Mouse (Mus musculus): ENCODE results near the gene Rps6kb2. TPM values are rescaled to one million over a fixed set of nuclear protein-coding genes. Genes with fewer than 3 reads are reported as not detected.

The Rps6kb2 gene
- polyA plus RNA-seq, 1 experiment from 2014 or later: 56.7 TPM

GRCm38 (mm10) chr19:4164100-4164499 lies 946 bp upstream of the Rps6kb2 start:
- Histone ChIP-seq H3K4me1 (replicated peaks) (peaks cover 20% of the 10 kb centered on the region), H3K4me2 (no peak overlapping the region), H3K27ac (replicated peaks) (peak overlapping the region; percentile 74), H3K36me3 (peaks cover 15% of the 10 kb centered on the region), H3K27me3 (no peaks in the 10 kb centered on the region), H3K4me3 (no peak overlapping the region), H3K9ac (no peak overlapping the region), H3K9me3 (no peaks in the 10 kb centered on the region)
- ATAC-seq (ENCODE audit: low FRiP score, low read depth): no peak
- 78% methylated on average over 3 of the region's 3 CpGs for WGBS

DNA sequence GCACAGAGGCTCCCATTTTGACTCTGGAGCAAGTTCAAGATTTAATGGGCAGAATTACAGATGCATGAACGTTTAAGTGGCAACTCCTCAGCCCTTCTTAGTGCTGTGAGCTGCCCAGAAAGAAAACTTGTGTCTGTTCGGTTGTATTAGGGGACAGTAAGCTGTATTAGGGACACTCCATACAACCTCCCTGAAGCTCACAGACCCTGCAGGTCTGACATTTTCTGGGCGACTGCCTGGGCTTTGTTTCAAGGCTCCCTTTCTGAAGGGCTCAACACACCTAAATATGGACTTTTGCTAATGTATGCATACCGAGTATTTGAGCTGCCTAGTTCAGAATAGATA lies 361 bp upstream of the Rps6kb2 start:
- ATAC-seq (ENCODE audit: low FRiP score, low read depth): peak; percentile 35; the same call in 1 of the 2 replicates
- peaks cover 21% of the 10 kb centered on the region for H3K36me3 ChIP-seq
- H3K9ac ChIP-seq: peak overlapping the region; percentile 74
- 40% methylated on average over 4 of the region's 4 CpGs for WGBS
- H3K4me2 ChIP-seq: peak overlapping the region; percentile 96
- H3K27me3 ChIP-seq: no peaks in the 10 kb centered on the region
- H3K27ac ChIP-seq (replicated peaks): peak overlapping the region; percentile 74
- peak overlapping the region; percentile 69 for H3K4me3 ChIP-seq
- H3K9me3 ChIP-seq: no peaks in the 10 kb centered on the region
- H3K4me1 ChIP-seq (replicated peaks): peaks cover 20% of the 10 kb centered on the region

DNA sequence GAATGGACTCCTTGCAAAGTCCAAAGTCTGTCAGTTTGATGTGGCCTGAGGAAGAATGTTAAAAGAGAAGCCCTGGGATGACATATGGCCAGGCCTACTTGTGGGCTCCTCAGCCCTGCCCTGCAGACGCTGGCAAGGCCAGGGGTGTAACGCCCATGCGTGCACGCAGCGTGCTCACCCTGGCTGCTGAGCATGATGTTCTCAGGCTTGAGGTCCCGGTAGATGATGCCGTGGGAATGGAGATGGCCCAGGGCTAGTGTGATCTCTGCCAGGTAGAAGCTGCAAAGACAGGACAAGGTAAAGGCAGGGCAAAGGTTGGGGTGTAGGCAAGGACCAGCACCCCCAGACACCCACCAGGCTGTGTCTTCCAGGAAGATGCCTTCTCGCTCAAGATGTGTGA lies 4.1 kb downstream of the Rps6kb2 start:
- H3K27ac ChIP-seq (replicated peaks): no peak overlapping the region
- H3K4me1 ChIP-seq (replicated peaks): peaks cover 18% of the 10 kb centered on the region
- H3K36me3 ChIP-seq: peaks cover 38% of the 10 kb centered on the region
- H3K4me2 ChIP-seq: no peak overlapping the region
- H3K27me3 ChIP-seq: no peaks in the 10 kb centered on the region
- no peaks in the 10 kb centered on the region for H3K9me3 ChIP-seq
- no peak for ATAC-seq (ENCODE audit: low FRiP score, low read depth)
- WGBS: 98% methylated on average over 8 of the region's 8 CpGs
- H3K9ac ChIP-seq: no peak overlapping the region
- H3K4me3 ChIP-seq: no peak overlapping the region

GRCm38 (mm10) chr19:4156771-4157170 lies 6.4 kb downstream of the Rps6kb2 start:
- Histone ChIP-seq H3K36me3 (peaks cover 38% of the 10 kb centered on the region), H3K9ac (no peak overlapping the region)
- 92% methylated on average over 12 of the region's 12 CpGs for WGBS

GRCm38 (mm10) chr19:4156073-4156579 lies 7.0 kb downstream of the Rps6kb2 start:
- Histone ChIP-seq H3K4me1 (replicated peaks) (no peaks in the 10 kb centered on the region), H3K36me3 (peaks cover 40% of the 10 kb centered on the region), H3K4me3 (no peak overlapping the region), H3K4me2 (no peak overlapping the region), H3K9ac (no peak overlapping the region), H3K9me3 (no peaks in the 10 kb centered on the region), H3K27ac (replicated peaks) (no peak overlapping the region), H3K27me3 (no peaks in the 10 kb centered on the region)
- 56% methylated on average over 20 of the region's 20 CpGs for WGBS
- no peak for ATAC-seq (ENCODE audit: low FRiP score, low read depth)

More at GRCm38 (mm10) chr19:4156771-4157170, 6.4 kb downstream of the Rps6kb2 start:
- Histone ChIP-seq H3K27ac (replicated peaks) (no peak overlapping the region), H3K4me3 (no peak overlapping the region), H3K9me3 (no peaks in the 10 kb centered on the region), H3K4me2 (no peak overlapping the region), H3K27me3 (no peaks in the 10 kb centered on the region), H3K4me1 (replicated peaks) (0 out of 2 replicates have a peak, but pooled peaks cover under 1% of the 10 kb centered on the region)
- ATAC-seq (ENCODE audit: low FRiP score, low read depth): no peak

DNA sequence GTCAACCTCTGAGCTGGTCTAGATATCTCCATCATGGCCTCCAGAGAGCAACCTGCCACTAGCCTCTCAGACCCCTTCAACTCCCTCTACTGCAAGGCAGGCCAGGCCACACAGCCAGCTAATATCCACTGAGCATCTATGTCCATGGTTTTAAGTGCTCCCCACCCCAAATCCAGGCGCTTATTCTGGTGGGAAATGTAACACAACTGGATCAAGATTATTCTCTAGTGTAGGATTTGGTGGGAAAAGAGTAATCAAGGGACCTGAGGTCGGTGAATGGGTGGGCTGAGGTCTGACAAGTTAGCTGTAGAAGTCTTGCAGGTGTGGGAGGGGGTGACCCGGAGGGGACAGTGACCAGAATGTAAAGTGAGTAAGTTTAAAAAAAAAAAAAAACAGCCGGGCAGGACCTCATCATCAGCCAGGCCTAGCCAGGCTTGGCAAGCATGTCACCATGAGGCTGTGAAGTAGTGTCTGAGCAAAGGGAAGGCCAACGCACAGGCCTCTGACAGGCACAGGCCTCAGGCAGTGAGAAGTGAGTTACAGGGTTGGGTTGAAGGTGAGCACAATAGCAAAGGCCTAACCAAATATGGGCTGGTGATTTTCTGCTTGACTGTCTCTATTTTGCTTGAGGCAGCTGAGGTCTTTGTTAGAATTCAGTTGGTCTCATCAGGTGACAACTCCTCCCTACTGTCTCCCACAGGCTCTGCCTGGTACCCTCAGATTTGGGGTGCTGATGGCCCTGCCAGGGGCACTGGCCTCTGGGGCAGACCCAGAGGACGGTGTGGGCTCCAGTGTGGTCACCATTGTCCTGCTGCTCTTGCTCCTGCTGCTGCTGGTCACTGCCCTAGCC lies 7.7 kb downstream of the Rps6kb2 start:
- H3K4me1 ChIP-seq (replicated peaks): 0 out of 2 replicates have a peak, but pooled peaks cover 3% of the 10 kb centered on the region
- H3K27ac ChIP-seq (replicated peaks): no peak overlapping the region
- no peak overlapping the region for H3K4me2 ChIP-seq
- no peak overlapping the region for H3K9ac ChIP-seq
- H3K27me3 ChIP-seq: no peaks in the 10 kb centered on the region
- no peak overlapping the region for H3K4me3 ChIP-seq
- 64% methylated on average over 6 of the region's 6 CpGs for WGBS
- ATAC-seq (ENCODE audit: low FRiP score, low read depth): no peak
- no peaks in the 10 kb centered on the region for H3K9me3 ChIP-seq
- peaks cover 37% of the 10 kb centered on the region for H3K36me3 ChIP-seq

- H3K27me3 ChIP-seq: no peaks in the 10 kb centered on the region
- H3K4me1 ChIP-seq (replicated peaks): peaks cover 8% of the 10 kb centered on the region
- H3K27ac ChIP-seq (replicated peaks): no peak overlapping the region
- peaks cover 34% of the 10 kb centered on the region for H3K36me3 ChIP-seq
- no peaks in the 10 kb centered on the region for H3K9me3 ChIP-seq
- ATAC-seq (ENCODE audit: low FRiP score, low read depth): no peak
- 78% methylated on average over 13 of the region's 13 CpGs for WGBS
- no peak overlapping the region for H3K4me3 ChIP-seq
- no peak overlapping the region for H3K4me2 ChIP-seq
- no peak overlapping the region for H3K9ac ChIP-seq
These were observed 8.5 kb downstream of the Rps6kb2 start for GRCm38 (mm10) chr19:4154437-4155222.

DNA sequence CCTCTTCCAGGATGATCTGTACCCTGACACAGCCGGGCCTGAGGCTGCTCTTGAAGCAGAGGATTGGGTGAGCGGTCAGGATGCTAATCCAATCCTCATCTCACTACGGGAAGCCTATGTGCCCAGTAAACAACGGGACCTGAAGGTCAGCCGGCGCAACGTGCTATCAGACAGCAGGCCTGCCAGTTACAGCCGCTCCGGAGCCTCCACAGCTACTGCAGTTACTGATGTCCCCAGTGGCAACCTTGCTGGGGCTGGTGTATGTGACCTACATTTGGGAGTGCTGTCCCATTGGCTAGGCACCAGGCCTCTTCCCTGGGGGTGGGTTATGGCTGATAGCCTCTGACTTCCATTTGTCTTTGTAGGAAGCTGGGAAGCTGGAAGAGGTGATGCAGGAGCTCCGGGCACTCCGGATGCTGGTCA lies 9.9 kb downstream of the Rps6kb2 start, which contains the start of gene Ptprcap:
Gene Ptprcap, plus strand, starts transcription at position 373 of the 423 bp plus-strand sequence.
- Histone ChIP-seq H3K4me2 (no peak within 1 kb of the TSS), H3K27me3 (no peaks in the 10 kb centered on the region), H3K27ac (replicated peaks) (no peak within 1 kb of the TSS; the same call in 1 of the 2 replicates), H3K36me3 (peaks cover 20% of the 10 kb centered on the region; the same call in 1 of the 2 replicates), H3K9ac (no peak within 1 kb of the TSS), H3K9me3 (no peaks in the 10 kb centered on the region), H3K4me1 (replicated peaks) (peaks cover 18% of the 10 kb centered on the region), H3K4me3 (no peak within 1 kb of the TSS)
- ATAC-seq (ENCODE audit: low FRiP score, low read depth): no peak
- WGBS: 72% methylated on average over 11 of the region's 11 CpGs

DNA sequence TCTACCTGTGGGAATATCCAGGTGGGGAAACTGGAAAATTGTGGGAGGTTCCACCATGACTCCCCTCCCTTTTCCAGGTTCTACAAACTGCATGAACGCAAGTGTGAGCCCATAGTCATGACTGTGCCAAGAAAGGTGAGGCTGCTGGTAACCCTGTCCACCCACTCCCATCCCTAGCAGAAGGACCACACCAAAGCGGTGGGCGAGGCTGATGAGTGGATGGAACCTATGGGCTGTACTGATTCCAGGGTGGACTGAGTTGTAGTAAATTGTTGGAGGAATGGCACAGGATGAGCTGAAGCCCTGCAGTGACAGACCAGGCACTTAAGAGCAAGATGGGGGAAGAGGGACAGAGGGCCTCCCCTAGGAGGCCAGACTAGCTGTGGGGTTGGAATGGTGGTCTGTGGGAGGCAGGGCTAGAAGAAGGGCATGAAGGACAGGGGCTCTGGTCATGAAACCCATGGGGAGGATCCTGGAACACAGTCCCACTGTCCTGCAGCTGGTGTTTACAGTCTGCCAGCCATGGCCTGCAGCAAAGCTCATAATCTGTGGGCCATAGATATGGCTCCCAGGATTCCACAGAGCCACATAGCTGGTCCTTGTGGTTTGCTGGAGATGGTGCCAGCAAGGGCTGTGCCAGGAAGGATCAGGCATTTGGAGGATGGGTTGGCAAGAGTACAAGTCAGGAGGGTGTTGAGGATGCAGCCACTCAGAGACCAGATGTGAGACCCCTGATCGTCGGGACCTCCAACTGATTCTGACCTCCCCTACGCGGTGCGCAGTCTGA lies 10.5 kb downstream of the Rps6kb2 start:
- no peak overlapping the region for H3K9ac ChIP-seq
- H3K4me3 ChIP-seq: no peak overlapping the region
- no peaks in the 10 kb centered on the region for H3K9me3 ChIP-seq
- peaks cover 24% of the 10 kb centered on the region for H3K4me1 ChIP-seq (replicated peaks)
- ATAC-seq (ENCODE audit: low FRiP score, low read depth): no peak
- H3K27ac ChIP-seq (replicated peaks): no peak overlapping the region; the same call in 1 of the 2 replicates
- no peaks in the 10 kb centered on the region for H3K27me3 ChIP-seq
- H3K4me2 ChIP-seq: no peak overlapping the region
- peaks cover 14% of the 10 kb centered on the region; the same call in 1 of the 2 replicates for H3K36me3 ChIP-seq
- 85% methylated on average over 8 of the region's 8 CpGs for WGBS

- WGBS: 83% methylated on average over 5 of the region's 5 CpGs
- ATAC-seq (ENCODE audit: low FRiP score, low read depth): no peak
These were observed 11.3 kb downstream of the Rps6kb2 start for GRCm38 (mm10) chr19:4151898-4152297.

DNA sequence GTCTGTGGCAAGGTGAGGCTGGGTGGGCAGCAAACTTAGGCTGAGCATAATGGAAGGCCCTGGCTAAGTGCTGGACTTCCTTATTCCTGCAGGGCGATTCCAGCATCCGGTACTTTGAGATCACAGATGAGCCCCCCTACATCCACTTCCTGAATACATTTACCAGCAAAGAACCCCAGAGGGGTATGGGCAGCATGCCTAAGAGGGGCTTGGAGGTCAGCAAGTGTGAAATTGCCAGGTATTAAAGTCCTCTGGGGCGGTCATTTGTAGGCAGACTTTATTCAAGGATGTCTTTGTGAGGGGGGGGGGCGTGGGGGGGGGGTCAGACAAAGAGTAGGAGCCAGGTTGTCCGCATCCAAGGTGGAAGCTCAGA lies 11.7 kb downstream of the Rps6kb2 start:
- Histone ChIP-seq H3K27ac (replicated peaks) (no peak overlapping the region), H3K4me2 (no peak overlapping the region), H3K4me3 (no peak overlapping the region), H3K9ac (no peak overlapping the region), H3K9me3 (no peaks in the 10 kb centered on the region), H3K36me3 (peaks cover 6% of the 10 kb centered on the region; the same call in 1 of the 2 replicates), H3K4me1 (replicated peaks) (peaks cover 26% of the 10 kb centered on the region), H3K27me3 (no peaks in the 10 kb centered on the region)
- no peak for ATAC-seq (ENCODE audit: low FRiP score, low read depth)
- WGBS: 77% methylated on average over 5 of the region's 5 CpGs

More at GRCm38 (mm10) chr19:4151898-4152297, 11.3 kb downstream of the Rps6kb2 start:
- no peaks in the 10 kb centered on the region for H3K9me3 ChIP-seq
- no peak overlapping the region for H3K27ac ChIP-seq (replicated peaks)
- peaks cover 26% of the 10 kb centered on the region for H3K4me1 ChIP-seq (replicated peaks)
- no peak overlapping the region for H3K9ac ChIP-seq
- H3K27me3 ChIP-seq: no peaks in the 10 kb centered on the region
- H3K36me3 ChIP-seq: peaks cover 10% of the 10 kb centered on the region; the same call in 1 of the 2 replicates
- no peak overlapping the region for H3K4me2 ChIP-seq
- no peak overlapping the region for H3K4me3 ChIP-seq
